ENCODE assay signal across 18 mouse cellular contexts in the genomic region with DNA sequence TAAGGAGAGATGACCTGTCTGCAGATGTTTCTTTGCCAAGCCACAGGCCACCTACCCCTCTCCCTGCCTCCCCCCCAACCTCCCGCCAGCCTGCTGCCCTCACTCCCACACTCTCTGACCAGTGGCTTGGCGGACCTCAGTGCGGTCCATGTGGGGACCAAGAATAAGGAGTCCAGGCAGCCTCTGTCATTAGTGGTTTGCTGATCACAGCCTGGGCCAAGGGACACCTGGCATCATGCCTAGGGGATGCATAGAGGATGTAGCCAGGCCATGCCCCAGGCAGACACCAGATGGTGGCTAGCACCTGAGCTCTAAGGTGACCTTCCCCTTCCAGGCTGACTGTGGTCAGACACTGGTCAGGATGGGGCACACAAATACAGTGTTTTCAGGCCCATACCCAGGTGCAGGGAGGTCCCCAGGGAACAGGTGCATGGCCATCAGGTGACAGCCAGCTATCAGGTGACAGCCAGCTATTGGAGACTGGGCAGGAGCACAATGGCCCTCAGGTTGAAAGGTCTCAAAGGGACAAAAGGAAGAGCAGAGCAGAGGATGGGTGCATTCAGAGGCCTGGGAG. TPM values are rescaled to one million over a fixed set of nuclear protein-coding genes. Genes with fewer than 3 reads are reported as not detected.
A peak's percentile ranks its signal among the peaks of the same experiment; 100 is the strongest.
DNase-seq lines count a peak whose midpoint lies in the region; ATAC-seq lines count a peak whose summit lies in the region.
"Had no signal": no experiment of that assay in that cellular context is flagged by ENCODE, and none has a peak within 500 bp of the region (broad histone marks: within the 10 kb centered on the region; RNA-seq: fewer than 3 reads in every experiment).

No protein-coding gene starts in this region.

- no peaks in the 10 kb centered on the region for H3K27me3 ChIP-seq in liver, embryonic 13.5 days
- H3K27me3 ChIP-seq: forebrain, embryonic 13.5 days; heart, embryonic 15.5 days; midbrain, embryonic 15.5 days; stomach, embryonic 15.5 days had no signal

- H3K9ac ChIP-seq in liver, embryonic 13.5 days: peak overlapping the region; percentile 1; the same call in 1 of the 2 replicates
- H3K9ac ChIP-seq: forebrain, embryonic 13.5 days; heart, embryonic 15.5 days; lung, embryonic 14.5 days; midbrain, embryonic 15.5 days; stomach, embryonic 15.5 days had no signal

- H3K36me3 ChIP-seq in liver, embryonic 13.5 days: no peaks in the 10 kb centered on the region
- H3K36me3 ChIP-seq: heart, embryonic 15.5 days; midbrain, embryonic 15.5 days; stomach, embryonic 15.5 days had no signal

- DNase-seq in liver, embryonic 13.5 days: no peak
- DNase-seq in liver: no peak
- DNase-seq in Muller cell, postnatal 12 days (ENCODE audit: inconsistent ontology term): peak; percentile 60
- peak; percentile 88 for DNase-seq in cerebellum, adult 11-12 months
- DNase-seq in cerebellum, postnatal 25 days: peak; percentile 80 to 89
- DNase-seq in lung, postnatal 10 days: no peak
- no peak for DNase-seq in frontal cortex, adult 2 months (ENCODE audit: extremely low spot score in 1 of 2, low spot score in 1 of 2)
- DNase-seq: adrenal gland, postnatal 25 days; kidney, adult 9 months; lung, embryonic 14.5 days; right cerebral cortex, adult 18-20 months had no signal

- H3K27ac ChIP-seq in liver, embryonic 13.5 days: no peak overlapping the region
- H3K27ac ChIP-seq: forebrain, embryonic 13.5 days; heart, embryonic 15.5 days; macrophage; midbrain, embryonic 15.5 days; stomach, embryonic 15.5 days had no signal

- ATAC-seq in liver, embryonic 13.5 days (ENCODE audit: low read depth): no peak
- ATAC-seq: forebrain, embryonic 13.5 days; inflammation-experienced regulatory T-cells, adult 6 months; midbrain, embryonic 15.5 days had no signal

- H3K4me1 ChIP-seq in liver, embryonic 13.5 days (replicated peaks): peaks cover 16% of the 10 kb centered on the region

- WGBS in liver, embryonic 13.5 days (ENCODE audit: insufficient replicate concordance): 82% methylated on average over 3 of the region's 3 CpGs

- no peaks in the 10 kb centered on the region for H3K9me3 ChIP-seq in liver, embryonic 13.5 days (replicated peaks)
- H3K9me3 ChIP-seq: forebrain, embryonic 13.5 days; heart, embryonic 15.5 days; midbrain, embryonic 15.5 days; stomach, embryonic 15.5 days had no signal

- H3K4me3 ChIP-seq in liver, embryonic 13.5 days (replicated peaks): no peak overlapping the region
- H3K4me3 ChIP-seq: forebrain, embryonic 13.5 days; heart, embryonic 15.5 days; midbrain, embryonic 15.5 days; stomach, embryonic 15.5 days had no signal

- no peak overlapping the region for H3K4me2 ChIP-seq in liver, embryonic 13.5 days
- H3K4me2 ChIP-seq: forebrain, embryonic 13.5 days; heart, embryonic 15.5 days; liver, embryonic 11.5 days; lung, embryonic 14.5 days; midbrain, embryonic 15.5 days; stomach, embryonic 15.5 days had no signal

RNA-seq across cellular contexts. Expression of gene Ninj1, which starts 5.8 kb away (rescaled TPM):
- 39.7 and 40.0 TPM in 2 replicates for polyA plus RNA-seq in liver, embryonic 13.5 days (2015; fragmentation: Nextera tagmentation; extraction: Ambion mirVana)
- 56.2 and 61.8 TPM in 2 replicates for polyA plus RNA-seq in frontal cortex, adult 2 months (2012; rRNA removed)

RNA-seq across cellular contexts. Expression of gene Wnk2, which starts 33.7 kb away (rescaled TPM):
- 0.03 and 0.09 TPM in 2 replicates for polyA plus RNA-seq in liver, embryonic 13.5 days (2015; fragmentation: Nextera tagmentation; extraction: Ambion mirVana)
- 64.8 and 67.4 TPM in 2 replicates for polyA plus RNA-seq in frontal cortex, adult 2 months (2012; rRNA removed)
- polyA plus RNA-seq: inflammation-experienced regulatory T-cells, adult 6 months; macrophage had no signal

RNA-seq across cellular contexts. Expression of gene Card19, which starts 34.3 kb away (rescaled TPM):
- 11.9 and 13.2 TPM in 2 replicates for polyA plus RNA-seq in liver, embryonic 13.5 days (2015; fragmentation: Nextera tagmentation; extraction: Ambion mirVana)
- polyA plus RNA-seq in frontal cortex, adult 2 months (2012; rRNA removed): 30.4 and 33.8 TPM in 2 replicates

Comparison
In these comparisons a context has a peak if more than half of its experiments do, and no peak if none do; other contexts are left out.
1. DNase-seq: peak in Muller cell, postnatal 12 days (single experiment), cerebellum, adult 11-12 months (single experiment) and cerebellum, postnatal 25 days (2 of 2); none in liver, embryonic 13.5 days (single experiment), liver (single experiment), lung, postnatal 10 days (single experiment) and frontal cortex, adult 2 months (0 of 2).
2. RNA of gene Wnk2, which starts 33.7 kb away (polyA plus RNA-seq): 64.8 to 67.4 TPM in frontal cortex, adult 2 months; 0.03 to 0.09 TPM in liver, embryonic 13.5 days; every median in the first group is over 10 times any median in the second.